Mouse (Mus musculus): ENCODE data around the gene Camta1. TPM values are rescaled to one million over a fixed set of nuclear protein-coding genes. Genes with fewer than 3 reads are reported as not detected.

Gene Camta1
- polyA plus RNA-seq, 1 experiment from 2014 or later, result 83.5 TPM

DNA sequence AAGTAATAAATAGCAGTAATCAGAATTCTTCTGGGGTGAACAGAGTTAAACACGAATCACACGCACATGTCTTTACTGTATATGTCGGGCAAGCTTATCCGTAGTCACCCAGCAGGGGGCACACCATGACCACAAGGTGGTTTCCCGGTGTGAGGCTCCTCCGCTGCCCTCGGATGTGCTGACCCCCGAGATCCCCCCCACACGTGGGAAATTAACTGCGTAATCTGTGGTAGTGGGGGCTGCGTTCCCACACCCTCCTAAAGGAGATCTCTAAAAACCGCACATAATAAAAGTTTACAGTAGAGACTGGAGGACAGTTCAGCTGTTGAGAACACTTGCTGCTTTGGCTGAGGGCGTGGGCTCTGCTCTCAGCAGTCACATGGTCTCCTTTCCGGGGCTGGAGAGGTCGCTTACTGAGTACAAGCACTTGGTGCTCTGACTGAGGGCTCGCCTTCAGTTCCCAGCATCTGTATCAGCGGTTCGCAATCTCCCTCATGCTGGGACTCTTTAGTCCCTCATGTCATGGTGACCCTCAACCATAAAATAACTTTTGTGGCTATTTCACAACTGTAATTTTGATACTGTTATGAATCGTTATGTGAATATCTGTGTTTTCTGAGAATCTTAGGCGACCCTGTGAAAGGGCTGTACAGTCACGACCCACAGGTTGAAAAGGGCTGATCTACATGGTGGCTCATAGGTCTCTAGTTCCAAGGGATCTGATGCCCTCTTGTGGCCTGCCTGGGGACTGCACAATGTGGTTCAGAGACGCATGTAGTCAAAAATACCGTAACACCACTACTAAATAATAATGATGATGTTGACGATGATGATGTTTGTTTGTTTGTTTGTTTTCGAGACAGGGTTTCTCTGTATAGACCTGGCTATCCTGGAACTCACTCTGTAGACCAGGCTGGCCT lies 896.8 kb downstream of the Camta1 start:
- no peak overlapping the region for H3K27ac ChIP-seq (ENCODE audit: low read length)
- ATAC-seq (ENCODE audit: low FRiP score, low TSS enrichment), result peak; percentile 82; the same call in 1 of the 2 replicates
- peak overlapping the region; percentile 52 for H3K4me2 ChIP-seq (replicated peaks; ENCODE audit: low read depth, low read length)
- H3K4me3 ChIP-seq (ENCODE audit: low read length), result peak overlapping the region; percentile 28
- H3K9ac ChIP-seq (replicated peaks; ENCODE audit: low read length), result no peak overlapping the region
- no peaks in the 10 kb centered on the region for H3K9me3 ChIP-seq (ENCODE audit: low read length)
- H3K27me3 ChIP-seq (ENCODE audit: insufficient read depth, low read length), result no peaks in the 10 kb centered on the region
- 10% methylated on average over 25 of the region's 25 CpGs for WGBS
- 0 out of 2 replicates have a peak, but pooled peaks cover 6% of the 10 kb centered on the region for H3K4me1 ChIP-seq (ENCODE audit: insufficient read depth, low read length)
- H3K36me3 ChIP-seq (ENCODE audit: insufficient read depth, low read length), result no peaks in the 10 kb centered on the region

DNA sequence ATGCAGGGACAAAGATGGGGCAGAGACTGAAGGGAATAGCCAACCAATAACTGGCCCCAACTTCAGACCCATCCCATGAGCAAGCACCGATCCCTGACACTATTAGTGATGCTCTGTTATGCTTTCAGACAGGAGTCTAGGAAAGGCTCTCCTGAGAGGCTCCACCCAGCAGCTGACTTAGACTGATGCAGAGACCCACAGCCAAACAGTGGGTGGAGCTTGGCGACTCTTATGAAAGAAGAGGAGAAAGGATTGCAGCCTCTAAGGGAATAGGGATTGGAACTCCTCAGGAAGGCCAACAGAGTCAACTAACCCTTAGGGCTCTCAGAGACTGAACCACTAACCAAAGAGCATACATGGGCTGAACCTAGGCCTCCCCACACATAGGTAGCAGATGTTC lies 898.0 kb downstream of the Camta1 start:
- H3K4me1 ChIP-seq (ENCODE audit: insufficient read depth, low read length), result 0 out of 2 replicates have a peak, but pooled peaks cover 6% of the 10 kb centered on the region
- H3K9ac ChIP-seq (replicated peaks; ENCODE audit: low read length), result no peak overlapping the region
- H3K27ac ChIP-seq (ENCODE audit: low read length), result no peak overlapping the region
- no peak overlapping the region for H3K4me2 ChIP-seq (replicated peaks; ENCODE audit: low read depth, low read length)
- H3K36me3 ChIP-seq (ENCODE audit: insufficient read depth, low read length), result no peaks in the 10 kb centered on the region
- no peaks in the 10 kb centered on the region for H3K27me3 ChIP-seq (ENCODE audit: insufficient read depth, low read length)
- no peak overlapping the region for H3K4me3 ChIP-seq (ENCODE audit: low read length)
- H3K9me3 ChIP-seq (ENCODE audit: low read length), result no peaks in the 10 kb centered on the region
- ATAC-seq (ENCODE audit: low FRiP score, low TSS enrichment), result no peak
- WGBS, result 64% methylated on average over 2 of the region's 2 CpGs

DNA sequence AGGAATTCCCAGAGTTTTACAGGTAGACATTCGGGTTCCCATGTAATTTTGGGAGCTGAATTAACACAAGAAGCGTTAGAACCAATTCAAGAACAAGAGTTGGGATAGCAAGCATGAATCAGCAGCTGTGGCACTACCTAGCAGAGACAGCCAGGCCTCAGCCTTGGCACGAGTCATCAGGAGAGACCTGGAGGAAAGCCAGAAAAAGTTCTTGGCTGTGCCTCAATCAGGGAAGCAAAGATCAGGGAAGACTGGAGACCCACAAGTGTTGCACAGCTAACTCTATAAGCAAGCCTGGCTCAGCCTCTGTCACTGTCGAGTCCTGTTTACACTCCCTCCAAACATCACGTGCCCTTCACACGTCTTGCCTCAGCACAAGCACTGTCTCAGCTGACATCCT lies 899.4 kb downstream of the Camta1 start:
- no peak for ATAC-seq (ENCODE audit: low FRiP score, low TSS enrichment)
- no peaks in the 10 kb centered on the region for H3K27me3 ChIP-seq (ENCODE audit: insufficient read depth, low read length)
- H3K27ac ChIP-seq (ENCODE audit: low read length), result no peak overlapping the region
- 55% methylated on average over 6 of the region's 6 CpGs for WGBS
- H3K4me2 ChIP-seq (replicated peaks; ENCODE audit: low read depth, low read length), result no peak overlapping the region
- H3K9ac ChIP-seq (replicated peaks; ENCODE audit: low read length), result no peak overlapping the region
- no peaks in the 10 kb centered on the region for H3K9me3 ChIP-seq (ENCODE audit: low read length)
- no peak overlapping the region for H3K4me3 ChIP-seq (ENCODE audit: low read length)
- H3K4me1 ChIP-seq (ENCODE audit: insufficient read depth, low read length), result 0 out of 2 replicates have a peak, but pooled peaks cover 6% of the 10 kb centered on the region
- H3K36me3 ChIP-seq (ENCODE audit: insufficient read depth, low read length), result no peaks in the 10 kb centered on the region

DNA sequence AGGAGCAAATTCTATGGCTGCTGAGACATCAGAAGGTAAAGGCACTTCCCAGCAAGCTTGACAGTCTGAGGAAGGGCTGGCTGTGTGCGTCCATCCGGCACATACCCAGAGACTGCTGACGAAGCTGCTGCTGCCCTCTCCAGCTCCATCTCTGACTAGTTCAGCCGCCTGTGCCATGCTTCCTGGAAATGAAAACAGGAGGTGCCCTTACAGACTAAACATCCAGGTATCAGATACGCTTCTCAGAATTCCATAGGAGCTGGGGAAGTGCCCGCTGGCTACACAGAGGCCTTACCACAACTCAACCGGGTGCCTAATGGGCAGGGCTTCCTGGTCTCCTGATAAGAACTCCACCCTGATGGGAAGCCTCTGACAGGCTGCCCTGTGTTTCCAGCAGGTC lies 903.1 kb downstream of the Camta1 start:
- H3K27ac ChIP-seq (ENCODE audit: low read length), result no peak overlapping the region
- no peak overlapping the region for H3K4me3 ChIP-seq (ENCODE audit: low read length)
- H3K4me1 ChIP-seq (ENCODE audit: insufficient read depth, low read length), result no peaks in the 10 kb centered on the region; the same call in 1 of the 2 replicates
- no peaks in the 10 kb centered on the region for H3K9me3 ChIP-seq (ENCODE audit: low read length)
- 51% methylated on average over 7 of the region's 7 CpGs for WGBS
- no peaks in the 10 kb centered on the region for H3K36me3 ChIP-seq (ENCODE audit: insufficient read depth, low read length)
- H3K4me2 ChIP-seq (replicated peaks; ENCODE audit: low read depth, low read length), result no peak overlapping the region
- no peaks in the 10 kb centered on the region for H3K27me3 ChIP-seq (ENCODE audit: insufficient read depth, low read length)
- peak; percentile 49; the same call in 1 of the 2 replicates for ATAC-seq (ENCODE audit: low FRiP score, low TSS enrichment)
- H3K9ac ChIP-seq (replicated peaks; ENCODE audit: low read length), result no peak overlapping the region

DNA sequence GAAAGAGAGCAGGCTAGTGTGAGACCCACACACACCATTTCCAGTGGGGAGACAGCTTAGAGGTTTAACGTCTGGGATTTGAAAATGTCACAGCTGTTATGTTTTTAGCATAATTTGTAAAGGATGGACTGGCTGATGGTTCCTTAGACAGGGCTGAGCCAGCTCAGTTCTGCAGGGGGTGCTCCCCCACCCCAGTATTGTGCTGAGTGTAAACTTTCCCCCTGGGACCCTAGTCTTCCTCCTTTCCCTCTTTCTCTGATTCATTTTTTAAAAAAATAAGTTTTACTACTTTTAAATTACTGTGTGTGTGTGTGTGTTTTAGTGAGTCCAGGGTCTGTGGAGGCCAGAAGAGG lies 904.6 kb downstream of the Camta1 start:
- Histone ChIP-seq H3K4me2 (replicated peaks; ENCODE audit: low read depth, low read length) (no peak overlapping the region), H3K9me3 (ENCODE audit: low read length) (no peaks in the 10 kb centered on the region), H3K4me3 (ENCODE audit: low read length) (no peak overlapping the region), H3K9ac (replicated peaks; ENCODE audit: low read length) (no peak overlapping the region), H3K36me3 (ENCODE audit: insufficient read depth, low read length) (no peaks in the 10 kb centered on the region), H3K27ac (ENCODE audit: low read length) (no peak overlapping the region), H3K27me3 (ENCODE audit: insufficient read depth, low read length) (no peaks in the 10 kb centered on the region), H3K4me1 (ENCODE audit: insufficient read depth, low read length) (no peaks in the 10 kb centered on the region; the same call in 1 of the 2 replicates)
- 56% methylated on average over 1 of the region's 1 CpGs for WGBS
- no peak; the same call in 1 of the 2 replicates for ATAC-seq (ENCODE audit: low FRiP score, low TSS enrichment)

DNA sequence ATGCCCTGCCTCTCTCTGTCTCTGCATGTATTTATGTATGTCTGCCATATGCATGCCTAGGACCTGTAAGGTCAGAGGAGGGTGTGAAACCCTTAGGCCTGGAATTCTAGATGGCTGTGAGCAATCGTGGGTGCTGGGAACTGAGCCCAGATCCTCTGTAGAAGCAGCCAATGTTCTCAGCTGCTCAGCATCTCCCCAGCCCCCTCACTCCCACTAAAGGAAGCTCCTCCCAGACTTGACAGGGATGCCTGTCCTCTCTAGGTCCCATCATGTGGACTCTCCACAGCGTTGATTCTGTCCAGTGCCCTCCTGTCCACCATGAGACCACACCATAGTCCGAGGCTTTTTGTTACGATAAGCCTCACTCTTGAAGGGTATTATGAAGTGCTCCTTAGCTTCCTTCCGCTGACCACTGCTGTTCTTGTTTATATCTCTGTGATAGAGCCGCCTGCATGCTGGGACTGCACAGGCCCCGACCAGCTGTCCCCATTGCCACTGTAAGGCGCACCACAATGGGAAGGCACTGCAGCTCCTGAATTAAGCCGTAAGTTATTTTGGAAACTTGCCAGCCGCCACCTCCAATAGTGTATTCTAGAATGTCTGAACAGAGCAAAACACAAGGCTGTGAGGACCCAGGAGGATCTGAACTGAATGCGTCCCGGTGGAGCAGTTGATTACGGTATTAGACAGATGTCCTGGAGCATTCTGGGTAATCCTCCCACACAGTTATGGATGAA lies 905.1 kb downstream of the Camta1 start:
- no peak; the same call in 1 of the 2 replicates for ATAC-seq (ENCODE audit: low FRiP score, low TSS enrichment)
- Histone ChIP-seq H3K36me3 (ENCODE audit: insufficient read depth, low read length) (no peaks in the 10 kb centered on the region), H3K4me3 (ENCODE audit: low read length) (no peak overlapping the region), H3K27me3 (ENCODE audit: insufficient read depth, low read length) (no peaks in the 10 kb centered on the region), H3K9ac (replicated peaks; ENCODE audit: low read length) (no peak overlapping the region), H3K9me3 (ENCODE audit: low read length) (no peaks in the 10 kb centered on the region), H3K4me1 (ENCODE audit: insufficient read depth, low read length) (no peaks in the 10 kb centered on the region; the same call in 1 of the 2 replicates), H3K4me2 (replicated peaks; ENCODE audit: low read depth, low read length) (no peak overlapping the region), H3K27ac (ENCODE audit: low read length) (no peak overlapping the region)
- WGBS, result 70% methylated on average over 13 of the region's 13 CpGs

DNA sequence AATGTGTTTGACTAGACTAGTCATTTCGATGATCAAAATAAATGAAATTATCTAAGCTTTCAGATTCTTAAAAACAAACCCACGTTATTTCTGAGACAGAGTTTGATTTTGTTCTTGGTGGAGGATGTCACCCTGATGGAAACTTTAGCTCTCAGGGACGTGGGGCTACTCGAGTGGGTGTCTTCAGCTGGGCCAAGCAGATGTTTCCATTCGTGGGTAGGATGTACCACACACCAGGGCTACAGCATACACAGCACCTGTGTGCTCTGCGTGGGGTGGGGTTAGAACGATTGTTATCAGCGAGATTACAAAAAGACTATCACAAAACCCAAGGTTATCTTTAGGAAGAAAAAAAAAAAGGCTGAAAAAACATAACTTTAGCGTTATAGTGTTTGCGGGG lies 910.7 kb downstream of the Camta1 start:
- WGBS, result 80% methylated on average over 10 of the region's 10 CpGs
- H3K4me3 ChIP-seq (ENCODE audit: low read length), result no peak overlapping the region
- no peaks in the 10 kb centered on the region for H3K27me3 ChIP-seq (ENCODE audit: insufficient read depth, low read length)
- no peak overlapping the region for H3K9ac ChIP-seq (replicated peaks; ENCODE audit: low read length)
- ATAC-seq (ENCODE audit: low FRiP score, low TSS enrichment), result no peak
- no peaks in the 10 kb centered on the region for H3K36me3 ChIP-seq (ENCODE audit: insufficient read depth, low read length)
- no peak overlapping the region for H3K27ac ChIP-seq (ENCODE audit: low read length)
- H3K4me2 ChIP-seq (replicated peaks; ENCODE audit: low read depth, low read length), result no peak overlapping the region
- no peaks in the 10 kb centered on the region for H3K4me1 ChIP-seq (ENCODE audit: insufficient read depth, low read length)
- no peaks in the 10 kb centered on the region for H3K9me3 ChIP-seq (ENCODE audit: low read length)

DNA sequence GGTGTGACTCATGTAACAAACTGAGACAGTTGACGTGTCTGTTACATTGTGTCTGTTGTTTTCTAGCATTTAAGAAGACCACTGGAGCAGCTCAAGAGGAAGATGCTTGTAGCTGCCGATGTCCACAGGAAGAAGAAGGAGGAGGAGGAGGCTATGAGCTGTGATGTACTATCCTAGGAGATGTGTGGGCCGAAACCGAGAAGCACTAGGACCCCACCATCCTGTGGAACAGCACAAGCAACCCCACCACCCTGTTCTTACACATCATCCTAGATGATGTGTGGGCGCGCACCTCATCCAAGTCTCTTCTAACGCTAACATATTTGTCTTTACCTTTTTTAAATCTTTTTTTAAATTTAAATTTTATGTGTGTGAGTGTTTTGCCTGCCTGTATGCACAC lies 917.0 kb downstream of the Camta1 start:
- H3K9ac ChIP-seq (replicated peaks; ENCODE audit: low read length), result no peak overlapping the region
- no peak overlapping the region for H3K4me2 ChIP-seq (replicated peaks; ENCODE audit: low read depth, low read length)
- H3K4me1 ChIP-seq (ENCODE audit: insufficient read depth, low read length), result no peaks in the 10 kb centered on the region
- H3K9me3 ChIP-seq (ENCODE audit: low read length), result no peaks in the 10 kb centered on the region
- no peaks in the 10 kb centered on the region for H3K36me3 ChIP-seq (ENCODE audit: insufficient read depth, low read length)
- 93% methylated on average over 7 of the region's 7 CpGs for WGBS
- H3K27ac ChIP-seq (ENCODE audit: low read length), result no peak overlapping the region
- ATAC-seq (ENCODE audit: low FRiP score, low TSS enrichment), result no peak
- H3K4me3 ChIP-seq (ENCODE audit: low read length), result no peak overlapping the region
- H3K27me3 ChIP-seq (ENCODE audit: insufficient read depth, low read length), result no peaks in the 10 kb centered on the region

DNA sequence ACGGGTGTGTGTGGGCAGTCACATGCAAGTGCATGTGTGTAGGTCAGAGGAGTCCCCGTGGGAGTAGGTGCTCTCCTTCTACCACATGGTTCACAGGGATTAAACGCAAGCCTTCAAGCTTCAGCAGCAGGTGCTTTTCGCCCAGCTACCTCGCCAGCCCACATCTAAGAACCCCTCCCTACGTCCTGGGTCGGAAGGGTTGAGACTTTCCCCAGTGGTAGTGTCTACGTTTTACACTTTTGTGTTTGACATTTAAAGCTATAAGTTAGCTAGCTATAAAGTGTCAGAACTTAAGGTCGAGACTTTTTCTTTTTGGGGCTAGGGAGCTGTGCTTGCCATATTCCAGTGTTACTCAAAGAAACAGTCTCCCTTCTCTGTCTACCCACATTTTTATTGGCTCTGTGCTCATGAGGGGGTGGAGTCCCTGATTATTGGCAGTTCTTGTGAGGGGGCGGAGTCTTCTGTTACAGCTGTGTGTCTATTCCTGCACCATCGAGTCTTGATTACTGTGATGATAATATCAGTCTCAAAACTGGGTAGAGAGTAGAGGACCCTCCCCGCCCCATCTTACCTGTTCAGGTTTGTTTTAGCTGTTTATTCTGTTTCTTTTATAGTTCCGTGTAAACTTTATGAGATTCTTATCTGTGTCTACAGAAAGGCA lies 921.6 kb downstream of the Camta1 start:
- H3K36me3 ChIP-seq (ENCODE audit: insufficient read depth, low read length), result no peaks in the 10 kb centered on the region
- no peak overlapping the region for H3K27ac ChIP-seq (ENCODE audit: low read length)
- no peak overlapping the region for H3K9ac ChIP-seq (replicated peaks; ENCODE audit: low read length)
- H3K9me3 ChIP-seq (ENCODE audit: low read length), result no peaks in the 10 kb centered on the region
- H3K27me3 ChIP-seq (ENCODE audit: insufficient read depth, low read length), result no peaks in the 10 kb centered on the region
- WGBS, result 56% methylated on average over 13 of the region's 13 CpGs
- ATAC-seq (ENCODE audit: low FRiP score, low TSS enrichment), result no peak
- H3K4me1 ChIP-seq (ENCODE audit: insufficient read depth, low read length), result no peaks in the 10 kb centered on the region
- no peak overlapping the region; the same call in 1 of the 2 replicates for H3K4me2 ChIP-seq (replicated peaks; ENCODE audit: low read depth, low read length)
- no peak overlapping the region for H3K4me3 ChIP-seq (ENCODE audit: low read length)

All from kidney, embryonic 16.5 days (tissue).